Mouse (Mus musculus) midbrain, embryonic 13.5 days (tissue): ENCODE results near the gene Agap3. TPM values are rescaled to one million over a fixed set of nuclear protein-coding genes. Genes with fewer than 3 reads are reported as not detected.
A peak's percentile ranks its signal among the peaks of the same experiment; 100 is the strongest.

ENCODE experiments used
- ATAC-seq: fragments of 200-750 bp; cut with Nextera tagmentation; 2 replicates; pipeline ENCODE4 v1.8.0; 2017; ENCODE audit warnings: mild to moderate bottlenecking, moderate TSS enrichment, moderate library complexity
- H3K27ac ChIP-seq: fragments of 300-500 bp; sonication (generic); 2 replicates; pipeline ENCODE4 v1.5.1; 2015; ENCODE audit warnings: inconsistent platforms, mild to moderate bottlenecking, moderate library complexity
- H3K27me3 ChIP-seq: fragments of 300-500 bp; sonication (generic); 2 replicates; pipeline ENCODE4 v1.6.1; 2015; ENCODE audit warnings: mild to moderate bottlenecking, inconsistent platforms
- H3K36me3 ChIP-seq: fragments of 300-500 bp; sonication (generic); 2 replicates; pipeline ENCODE4 v1.6.1; 2015; ENCODE audit warnings: mild to moderate bottlenecking, inconsistent platforms
- H3K4me1 ChIP-seq: fragments of 300-500 bp; sonication (generic); replicated peaks from 2 replicates; pipeline ENCODE4 v1.6.1; 2015; ENCODE audit warnings: inconsistent platforms
- H3K4me2 ChIP-seq: fragments of 300-500 bp; sonication (generic); replicated peaks from 2 replicates; pipeline ENCODE4 v1.6.1; 2015; ENCODE audit warnings: moderate library complexity, mild to moderate bottlenecking, inconsistent platforms
- H3K4me3 ChIP-seq: fragments of 300-500 bp; sonication (generic); replicated peaks from 2 replicates; pipeline ENCODE4 v1.5.1; 2015; ENCODE audit warnings: mild to moderate bottlenecking, inconsistent platforms
- H3K9ac ChIP-seq: fragments of 300-500 bp; sonication (generic); replicated peaks from 2 replicates; pipeline ENCODE4 v1.6.1; 2015; ENCODE audit warnings: mild to moderate bottlenecking, inconsistent platforms
- H3K9me3 ChIP-seq: fragments of 300-500 bp; sonication (generic); 2 replicates; pipeline ENCODE4 v1.6.1; 2016; ENCODE audit warnings: mild to moderate bottlenecking, inconsistent platforms
- WGBS: fragments of 180-500 bp; shearing (Covaris S2); methylation state at CpG from one replicate; pipeline ENCODE4 v1.1.7; 2015; 5-methylcytosine and 5-hydroxymethylcytosine counted together
- polyA plus RNA-seq: library from polyadenylated mRNA; unstranded; fragments of >200 nt; fragmentation: Nextera tagmentation; extraction: Ambion mirVana; gene quantifications from 2 replicates; pipeline ENCODE4 v1.2.1, GENCODE M21; 2015

Agap3 gene
- polyA plus RNA-seq, 1 experiment from 2014 or later: 52.2 TPM

- Histone ChIP-seq H3K4me2 (no peak overlapping the region), H3K4me1 (peaks cover 16% of the 10 kb centered on the region), H3K9me3 (no peaks in the 10 kb centered on the region), H3K27ac (no peak overlapping the region), H3K27me3 (peaks cover 92% of the 10 kb centered on the region), H3K4me3 (no peak overlapping the region), H3K9ac (no peak overlapping the region), H3K36me3 (no peaks in the 10 kb centered on the region)
- WGBS: 18% methylated on average over 6 of the region's 6 CpGs
- ATAC-seq: no peak
Measured at GRCm38 (mm10) chr5:24527780-24528179, 75.8 kb downstream of the Agap3 start.

DNA sequence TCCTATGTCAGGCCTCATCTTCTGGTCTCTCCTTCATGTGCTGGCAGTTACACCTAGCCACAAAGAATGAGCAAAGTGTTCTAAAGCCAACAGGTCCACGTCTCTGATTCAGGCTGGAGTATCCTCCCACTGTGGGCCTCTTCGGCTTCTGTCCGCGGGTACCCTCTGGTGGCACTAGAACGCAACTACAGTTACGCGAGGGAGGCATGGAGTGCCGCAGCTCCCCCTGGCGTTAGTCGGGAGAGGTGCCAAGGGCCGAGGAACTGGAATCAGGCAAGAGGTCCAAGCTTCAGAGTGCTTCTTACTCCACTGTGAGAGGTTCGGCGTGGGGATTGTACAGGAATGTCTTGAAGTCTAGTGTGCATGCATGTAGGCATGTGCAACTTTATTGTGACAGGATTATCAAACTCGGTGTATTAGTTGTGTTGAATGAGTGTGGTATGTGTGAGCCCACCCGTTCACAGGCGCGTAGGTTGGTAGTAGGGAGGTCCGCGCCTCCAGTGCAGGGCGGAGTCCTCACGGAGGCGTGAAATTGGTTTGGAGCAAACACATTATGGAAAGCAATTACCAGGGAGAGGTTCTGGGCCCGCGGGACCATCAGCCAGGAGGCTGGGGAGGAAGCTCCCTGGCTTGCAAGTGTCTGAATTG lies 78.2 kb downstream of the Agap3 start:
- WGBS: 20% methylated on average over 24 of the region's 24 CpGs
- H3K27me3 ChIP-seq: peaks cover 74% of the 10 kb centered on the region
- no peaks in the 10 kb centered on the region for H3K9me3 ChIP-seq

GRCm38 (mm10) chr5:24533391-24533790 lies 81.4 kb downstream of the Agap3 start:
- H3K4me1 ChIP-seq: no peaks in the 10 kb centered on the region
- no peak overlapping the region for H3K4me3 ChIP-seq
- no peak for ATAC-seq
- H3K27ac ChIP-seq: no peak overlapping the region
- no peak overlapping the region for H3K4me2 ChIP-seq
- H3K9me3 ChIP-seq: no peaks in the 10 kb centered on the region
- peaks cover 42% of the 10 kb centered on the region for H3K27me3 ChIP-seq
- no peak overlapping the region for H3K9ac ChIP-seq
- no peaks in the 10 kb centered on the region for H3K36me3 ChIP-seq
- 48% methylated on average over 11 of the region's 11 CpGs for WGBS

More for the DNA sequence above, 78.2 kb downstream of the Agap3 start:
- Histone ChIP-seq H3K4me3 (no peak overlapping the region), H3K4me2 (no peak overlapping the region), H3K4me1 (peaks cover 16% of the 10 kb centered on the region), H3K27ac (no peak overlapping the region), H3K9ac (no peak overlapping the region), H3K36me3 (no peaks in the 10 kb centered on the region)
- ATAC-seq: peak; percentile 63

GRCm38 (mm10) chr5:24534292-24534691 lies 82.3 kb downstream of the Agap3 start:
- Histone ChIP-seq H3K4me2 (no peak overlapping the region), H3K9ac (no peak overlapping the region), H3K27me3 (peaks cover 36% of the 10 kb centered on the region), H3K27ac (no peak overlapping the region), H3K4me1 (no peaks in the 10 kb centered on the region), H3K4me3 (no peak overlapping the region), H3K9me3 (no peaks in the 10 kb centered on the region), H3K36me3 (no peaks in the 10 kb centered on the region)
- ATAC-seq: no peak
- WGBS: 60% methylated on average over 5 of the region's 5 CpGs

- ATAC-seq: no peak
- Histone ChIP-seq H3K36me3 (no peaks in the 10 kb centered on the region), H3K27me3 (peaks cover 25% of the 10 kb centered on the region; the same call in 1 of the 2 replicates), H3K4me1 (no peaks in the 10 kb centered on the region), H3K4me3 (no peak overlapping the region), H3K9me3 (no peaks in the 10 kb centered on the region), H3K4me2 (no peak overlapping the region), H3K9ac (no peak overlapping the region), H3K27ac (no peak overlapping the region)
- 84% methylated on average over 3 of the region's 3 CpGs for WGBS
Measured at GRCm38 (mm10) chr5:24535731-24536130, 83.8 kb downstream of the Agap3 start.

DNA sequence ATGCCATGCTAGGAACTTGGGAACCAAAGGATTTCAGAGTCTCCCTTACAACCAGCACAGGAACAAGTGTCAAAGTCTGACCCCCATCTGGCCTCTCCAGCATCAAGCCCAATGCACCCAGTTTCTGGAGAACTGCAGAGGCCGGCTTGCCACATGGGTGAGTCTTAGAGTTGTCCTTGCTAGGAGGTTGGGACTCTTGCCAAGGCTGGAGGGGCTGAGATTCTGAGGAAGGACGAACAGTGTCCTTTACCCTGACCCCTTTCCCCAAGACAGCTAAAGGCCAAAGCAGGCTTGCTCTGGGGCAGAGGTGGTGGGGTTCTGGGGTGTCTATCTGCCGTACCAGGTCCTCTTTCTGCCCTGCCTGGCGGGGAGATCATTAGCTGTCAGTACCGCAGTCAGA lies 84.5 kb downstream of the Agap3 start:
- H3K36me3 ChIP-seq: no peaks in the 10 kb centered on the region
- no peak for ATAC-seq
- H3K27ac ChIP-seq: no peak overlapping the region
- H3K27me3 ChIP-seq: peaks cover 19% of the 10 kb centered on the region; the same call in 1 of the 2 replicates
- WGBS: 74% methylated on average over 5 of the region's 5 CpGs
- H3K4me3 ChIP-seq: no peak overlapping the region
- H3K9me3 ChIP-seq: no peaks in the 10 kb centered on the region
- no peak overlapping the region for H3K9ac ChIP-seq
- H3K4me1 ChIP-seq: no peaks in the 10 kb centered on the region
- H3K4me2 ChIP-seq: no peak overlapping the region

- no peak overlapping the region for H3K4me2 ChIP-seq
- no peak overlapping the region for H3K9ac ChIP-seq
- 68% methylated on average over 16 of the region's 16 CpGs for WGBS
- 0 out of 2 replicates have a peak, but pooled peaks have one; percentile 41 for ATAC-seq
- peaks cover 12% of the 10 kb centered on the region; the same call in 1 of the 2 replicates for H3K27me3 ChIP-seq
- no peak overlapping the region for H3K27ac ChIP-seq
- H3K9me3 ChIP-seq: no peaks in the 10 kb centered on the region
- H3K36me3 ChIP-seq: no peaks in the 10 kb centered on the region
- H3K4me1 ChIP-seq: no peaks in the 10 kb centered on the region
- H3K4me3 ChIP-seq: no peak overlapping the region
Measured at GRCm38 (mm10) chr5:24537618-24538017, 85.6 kb downstream of the Agap3 start.

DNA sequence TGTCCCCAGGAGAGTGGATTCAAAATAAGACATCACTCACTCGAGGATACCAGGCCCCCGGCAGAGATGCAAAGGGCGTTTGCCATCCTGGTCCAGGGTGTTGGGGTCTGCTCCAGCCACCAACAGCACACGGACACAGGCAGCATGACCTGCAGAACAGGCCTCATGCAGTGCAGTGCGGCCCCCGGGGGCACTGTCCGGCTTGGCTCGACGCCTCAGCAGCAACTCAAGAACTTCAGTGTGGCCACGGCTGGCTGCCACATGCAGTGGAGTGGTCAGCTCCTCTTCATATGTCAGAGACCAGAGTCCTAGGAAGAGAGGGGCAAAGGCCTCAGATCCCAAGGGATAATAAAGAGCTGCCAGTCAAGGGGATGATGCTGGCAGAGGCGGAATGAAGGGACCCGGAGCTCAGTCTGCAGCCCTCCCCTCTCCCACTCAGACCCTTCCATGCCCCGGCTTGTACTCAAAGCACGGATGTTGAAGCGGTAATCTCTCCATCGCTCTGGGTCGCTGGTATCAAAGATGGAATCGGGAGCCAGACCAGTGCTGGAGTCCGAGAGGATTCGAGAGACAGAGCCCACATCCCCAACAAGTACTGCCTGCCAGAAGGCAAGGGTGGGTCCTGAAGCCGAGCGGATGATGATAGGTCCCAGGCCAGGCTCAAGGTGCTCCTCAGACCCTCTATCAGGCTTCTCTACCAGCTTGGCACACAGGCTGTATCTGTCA lies 87.8 kb downstream of the Agap3 start:
- Histone ChIP-seq H3K27ac (no peak overlapping the region), H3K4me2 (no peak overlapping the region), H3K27me3 (0 out of 2 replicates have a peak, but pooled peaks cover 5% of the 10 kb centered on the region), H3K4me1 (no peaks in the 10 kb centered on the region), H3K9ac (no peak overlapping the region), H3K9me3 (no peaks in the 10 kb centered on the region), H3K36me3 (no peaks in the 10 kb centered on the region), H3K4me3 (no peak overlapping the region)
- WGBS: 83% methylated on average over 22 of the region's 22 CpGs
- ATAC-seq: no peak

DNA sequence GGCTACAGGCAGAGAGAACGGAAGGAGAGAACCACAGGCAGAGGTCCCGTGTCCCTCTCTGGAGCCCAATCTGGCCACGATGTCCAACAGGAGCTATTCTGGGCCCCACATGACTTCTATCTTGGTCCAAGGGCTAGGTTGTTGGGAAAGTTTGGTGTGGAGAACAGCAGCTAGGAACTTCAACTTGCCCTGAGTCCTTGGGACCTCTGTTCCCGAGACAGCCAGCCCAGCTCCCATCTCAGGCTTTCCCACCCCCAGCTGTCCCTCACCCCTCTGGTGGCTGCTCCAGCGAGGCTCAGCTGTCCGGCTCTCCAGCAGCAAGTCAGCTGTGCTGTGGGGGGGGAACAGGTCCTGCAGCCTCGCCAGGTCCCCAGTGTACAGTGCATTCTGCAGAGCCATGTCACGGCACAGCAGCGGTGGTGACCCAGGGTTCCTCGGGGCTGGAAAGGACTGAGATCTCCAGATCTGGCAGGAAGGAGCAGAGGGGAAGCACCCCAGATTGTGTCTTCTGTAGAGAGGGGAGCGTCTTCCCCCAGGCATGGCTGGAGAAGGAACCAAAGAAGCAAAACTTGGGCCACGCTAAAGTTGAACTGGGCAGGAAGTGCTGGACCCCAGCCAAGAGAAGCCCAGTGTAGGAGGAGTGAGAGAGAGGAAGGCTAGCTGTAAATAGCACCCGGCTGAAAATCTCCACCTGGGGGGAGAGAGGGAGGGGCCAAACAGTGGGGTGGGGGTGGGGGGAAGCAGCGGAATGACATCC lies 88.6 kb downstream of the Agap3 start, which contains the start of gene Asb10:
TSS of gene Asb10 (minus strand) at position 592 of the 757 bp plus-strand sequence.
- Histone ChIP-seq H3K36me3 (no peaks in the 10 kb centered on the region), H3K9me3 (no peaks in the 10 kb centered on the region), H3K4me3 (no peak within 1 kb of the TSS), H3K27me3 (0 out of 2 replicates have a peak, but pooled peaks cover 5% of the 10 kb centered on the region), H3K4me2 (no peak within 1 kb of the TSS), H3K4me1 (no peaks in the 10 kb centered on the region), H3K9ac (no peak within 1 kb of the TSS), H3K27ac (no peak within 1 kb of the TSS)
- no peak for ATAC-seq
- WGBS: 54% methylated on average over 14 of the region's 14 CpGs

DNA sequence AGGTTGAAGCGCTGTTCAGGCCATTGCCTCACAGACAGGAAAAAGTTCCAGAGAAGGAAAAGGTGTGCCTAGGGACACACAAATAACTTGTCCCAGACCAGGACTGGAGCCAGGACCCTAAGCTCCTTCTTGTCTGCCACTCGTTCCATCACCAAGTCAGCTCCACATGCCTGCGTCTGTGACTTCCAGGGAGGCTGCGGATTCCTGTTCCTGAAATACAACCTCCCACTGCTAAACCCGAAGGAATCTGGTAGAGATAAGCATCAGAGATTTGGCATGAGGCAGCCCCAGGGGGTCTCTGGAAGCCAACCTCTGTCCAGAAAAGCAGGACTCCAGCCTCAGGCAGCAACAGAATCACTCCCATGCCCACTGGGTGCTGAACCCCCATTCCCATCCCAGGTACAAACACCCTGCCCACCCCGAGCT lies 89.2 kb downstream of the Agap3 start:
- no peak for ATAC-seq
- H3K4me1 ChIP-seq: no peaks in the 10 kb centered on the region
- 0 out of 2 replicates have a peak, but pooled peaks cover 5% of the 10 kb centered on the region for H3K27me3 ChIP-seq
- no peak overlapping the region for H3K9ac ChIP-seq
- H3K4me3 ChIP-seq: no peak overlapping the region
- no peaks in the 10 kb centered on the region for H3K9me3 ChIP-seq
- H3K36me3 ChIP-seq: no peaks in the 10 kb centered on the region
- WGBS: 48% methylated on average over 6 of the region's 6 CpGs
- H3K27ac ChIP-seq: no peak overlapping the region
- no peak overlapping the region for H3K4me2 ChIP-seq

DNA sequence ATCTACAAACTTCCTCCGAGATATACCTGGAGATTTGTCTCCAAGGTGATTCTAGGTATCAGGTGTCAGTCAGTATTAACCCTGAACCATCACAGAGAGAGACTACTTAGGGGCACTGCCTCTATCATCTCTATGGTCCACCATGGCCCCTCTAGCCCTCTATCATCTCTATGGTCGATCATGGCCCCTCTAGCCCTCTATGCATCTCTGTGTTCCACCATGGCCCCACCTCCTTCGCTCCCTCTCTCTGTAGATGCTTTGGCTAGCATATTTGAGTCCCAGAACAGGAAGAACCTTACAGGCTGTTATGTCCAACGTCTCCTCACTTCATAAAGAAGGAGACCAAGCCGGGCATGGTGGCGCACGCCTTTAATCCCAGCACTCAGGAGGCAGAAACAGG lies 90.7 kb downstream of the Agap3 start:
- H3K4me2 ChIP-seq: no peak overlapping the region
- H3K36me3 ChIP-seq: no peaks in the 10 kb centered on the region
- no peak for ATAC-seq
- no peak overlapping the region for H3K4me3 ChIP-seq
- no peak overlapping the region for H3K9ac ChIP-seq
- no peaks in the 10 kb centered on the region for H3K4me1 ChIP-seq
- no peaks in the 10 kb centered on the region for H3K9me3 ChIP-seq
- WGBS: 82% methylated on average over 7 of the region's 7 CpGs
- 0 out of 2 replicates have a peak, but pooled peaks cover 5% of the 10 kb centered on the region for H3K27me3 ChIP-seq
- H3K27ac ChIP-seq: no peak overlapping the region
